Mouse (Mus musculus) cerebellum, postnatal 10 days (tissue): ENCODE results near the gene Cd3eap.

ENCODE experiments used
- DNase-seq, 2 experiments: peaks; one replicate each; pipeline ENCODE4 v3.0.0; 2021; ENCODE audit warnings: mixed read lengths in 2 of 2

The Cd3eap gene

DNA sequence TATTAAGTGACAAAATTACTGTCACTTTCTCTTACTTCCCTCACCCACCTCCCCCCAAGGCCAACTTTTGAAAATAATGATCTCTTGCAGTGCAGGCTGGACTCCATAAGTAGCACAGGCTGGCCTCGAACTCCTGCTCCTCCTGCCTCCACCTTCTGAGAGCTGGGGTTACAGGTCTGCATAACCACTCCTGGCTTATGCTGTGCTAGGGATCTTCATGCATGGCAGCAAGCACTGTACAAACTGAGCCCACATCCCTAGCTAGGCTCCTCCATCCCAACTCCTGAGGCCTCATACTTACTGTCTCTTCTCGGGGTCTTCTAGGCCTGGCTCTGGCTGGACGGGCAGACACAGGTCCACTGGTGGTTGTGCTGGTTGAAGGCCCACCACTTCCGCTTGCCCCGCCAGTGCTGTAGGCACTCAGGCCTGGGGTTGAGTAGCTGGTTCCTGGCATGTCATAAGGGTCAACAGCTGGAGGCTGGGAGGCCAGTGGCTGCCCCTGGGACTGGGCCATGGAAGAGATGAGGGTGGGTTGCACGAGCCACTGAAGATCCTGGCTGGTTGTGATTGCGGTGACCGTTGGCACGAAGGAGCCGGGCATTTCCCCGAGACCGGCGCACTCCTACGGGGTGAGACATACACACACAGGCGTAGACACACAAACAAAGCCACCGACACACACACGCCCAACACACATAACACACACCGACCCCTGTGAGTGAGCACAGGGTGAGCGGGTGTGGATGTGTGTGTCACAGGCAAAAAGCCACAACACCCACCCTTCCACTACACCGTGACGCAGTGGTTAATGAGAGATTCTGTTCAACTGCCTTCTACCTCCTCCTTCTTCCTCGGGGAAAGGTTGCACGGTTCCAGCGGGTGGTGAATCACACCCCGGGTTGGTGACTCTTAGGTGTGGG lies 52.2 kb downstream of the Cd3eap start:
- DNase-seq, result no peak
